Mouse (Mus musculus) neural tube, embryonic 11.5 days (tissue): ENCODE results near the gene R3hdm2. TPM values are rescaled to one million over a fixed set of nuclear protein-coding genes. Genes with fewer than 3 reads are reported as not detected.

Source experiments
- ATAC-seq: fragments of 200-750 bp; cut with Nextera tagmentation; 2 replicates; pipeline ENCODE4 v1.8.0; 2017; ENCODE audit warnings: moderate number of reproducible peaks, mild to moderate bottlenecking, moderate TSS enrichment, moderate library complexity; ENCODE audit not compliant: insufficient read depth, low FRiP score, low TSS enrichment
- DNase-seq: peaks from one replicate; pipeline ENCODE4 v3.0.0-alpha.2; 2015; ENCODE audit warnings: low spot score
- H3K27ac ChIP-seq: fragments of 300-500 bp; sonication (generic); 2 replicates; pipeline ENCODE4 v1.5.1; 2014; ENCODE audit warnings: low read depth, mild to moderate bottlenecking, low read length
- H3K27me3 ChIP-seq: fragments of 300-500 bp; sonication (generic); 2 replicates; pipeline ENCODE4 v1.6.1; 2014; ENCODE audit warnings: mild to moderate bottlenecking, low read length, mixed read lengths; ENCODE audit not compliant: control insufficient read depth, insufficient read depth
- H3K36me3 ChIP-seq: fragments of 300-500 bp; sonication (generic); 2 replicates; pipeline ENCODE4 v1.6.1; 2014; ENCODE audit warnings: mild to moderate bottlenecking, low read length, moderate library complexity, mixed read lengths; ENCODE audit not compliant: control insufficient read depth, insufficient read depth
- H3K4me1 ChIP-seq: fragments of 300-500 bp; sonication (generic); 2 replicates; pipeline ENCODE4 v1.6.1; 2014; ENCODE audit warnings: low read length, mixed read lengths; ENCODE audit not compliant: control insufficient read depth, insufficient read depth
- H3K4me2 ChIP-seq: fragments of 300-500 bp; sonication (generic); 2 replicates; pipeline ENCODE4 v1.6.1; 2014; ENCODE audit warnings: low read depth, mild to moderate bottlenecking, moderate library complexity
- H3K4me3 ChIP-seq: fragments of 300-500 bp; sonication (generic); 2 replicates; pipeline ENCODE4 v1.5.1; 2014; ENCODE audit warnings: low read depth, low read length
- H3K9ac ChIP-seq: fragments of 300-500 bp; sonication (generic); 2 replicates; pipeline ENCODE4 v1.6.1; 2014; ENCODE audit warnings: mild to moderate bottlenecking, low read length
- H3K9me3 ChIP-seq: fragments of 300-500 bp; sonication (generic); 2 replicates; pipeline ENCODE4 v1.6.1; 2016; ENCODE audit warnings: low read length; ENCODE audit not compliant: control insufficient read depth
- WGBS: fragments of 180-500 bp; shearing (Covaris S2); extraction: QIAGEN DNeasy Blood & Tissue Kit; methylation state at CpG from one replicate; pipeline ENCODE4 v1.1.7; 2014; 5-methylcytosine and 5-hydroxymethylcytosine counted together
- polyA plus RNA-seq: library from polyadenylated mRNA; unstranded; fragments of >200 nt; fragmentation: Nextera tagmentation; extraction: Ambion mirVana; gene quantifications from 2 replicates; pipeline ENCODE4 v1.2.1, GENCODE M21; 2014

The R3hdm2 gene
- polyA plus RNA-seq, 1 experiment from 2014 or later: 27.4 TPM

GRCm38 (mm10) chr10:127513501-127514091 lies 133.5 kb downstream of the R3hdm2 start:
- Histone ChIP-seq H3K4me2 (peak overlapping the region; percentile 39), H3K9ac (peak overlapping the region; percentile 9), H3K4me3 (no peak overlapping the region), H3K36me3 (no peaks in the 10 kb centered on the region; the same call in 1 of the 2 replicates), H3K27me3 (peaks cover 39% of the 10 kb centered on the region), H3K9me3 (no peaks in the 10 kb centered on the region), H3K4me1 (peaks cover 67% of the 10 kb centered on the region), H3K27ac (peak overlapping the region; percentile 2; the same call in 1 of the 2 replicates)
- DNase-seq (peak; percentile 56), ATAC-seq (0 out of 2 replicates have a peak, but pooled peaks have one; percentile 14)
- WGBS: under 1% methylated on average over 16 of the region's 16 CpGs

GRCm38 (mm10) chr10:127514111-127514698 lies 134.1 kb downstream of the R3hdm2 start:
- Histone ChIP-seq H3K4me3 (no peak overlapping the region), H3K4me1 (peaks cover 65% of the 10 kb centered on the region), H3K9me3 (no peaks in the 10 kb centered on the region), H3K27me3 (peaks cover 39% of the 10 kb centered on the region), H3K9ac (no peak overlapping the region; the same call in 1 of the 2 replicates), H3K4me2 (no peak overlapping the region; the same call in 1 of the 2 replicates), H3K27ac (no peak overlapping the region), H3K36me3 (no peaks in the 10 kb centered on the region; the same call in 1 of the 2 replicates)
- DNase-seq (no peak), ATAC-seq (no peak)
- 10% methylated on average over 13 of the region's 13 CpGs for WGBS

- Histone ChIP-seq H3K9ac (peak within 1 kb of the TSS; percentile 9), H3K9me3 (no peaks in the 10 kb centered on the region), H3K4me3 (no peak within 1 kb of the TSS), H3K36me3 (peaks cover 2% of the 10 kb centered on the region; the same call in 1 of the 2 replicates), H3K4me2 (peak within 1 kb of the TSS; percentile 15; the same call in 1 of the 2 replicates), H3K4me1 (peaks cover 60% of the 10 kb centered on the region), H3K27me3 (peaks cover 38% of the 10 kb centered on the region), H3K27ac (peak within 1 kb of the TSS; percentile 2; the same call in 1 of the 2 replicates)
- no peak for ATAC-seq
- 11% methylated on average over 6 of the region's 6 CpGs for WGBS
- DNase-seq: peak; percentile 14
Observed at GRCm38 (mm10) chr10:127514764-127515163, 134.6 kb downstream of the R3hdm2 start, which contains the start of gene Ndufa4l2. TSS of gene Ndufa4l2 (plus strand) at chr10:127514967.

GRCm38 (mm10) chr10:127515271-127515982 lies 135.3 kb downstream of the R3hdm2 start:
- Histone ChIP-seq H3K27me3 (peaks cover 36% of the 10 kb centered on the region), H3K4me2 (no peak overlapping the region)
- peak; percentile 34 for DNase-seq

GRCm38 (mm10) chr10:127515983-127516459 lies 135.9 kb downstream of the R3hdm2 start:
- H3K36me3 ChIP-seq: peaks cover 2% of the 10 kb centered on the region; the same call in 1 of the 2 replicates
- peak overlapping the region; percentile 26 for H3K4me2 ChIP-seq
- no peak overlapping the region for H3K27ac ChIP-seq
- H3K9ac ChIP-seq: peak overlapping the region; percentile 2; the same call in 1 of the 2 replicates
- peaks cover 49% of the 10 kb centered on the region for H3K4me1 ChIP-seq
- H3K27me3 ChIP-seq: peaks cover 30% of the 10 kb centered on the region
- DNase-seq (peak; percentile 14), ATAC-seq (no peak)
- no peak overlapping the region for H3K4me3 ChIP-seq
- 13% methylated on average over 8 of the region's 8 CpGs for WGBS
- no peaks in the 10 kb centered on the region for H3K9me3 ChIP-seq

More at GRCm38 (mm10) chr10:127515271-127515982, 135.3 kb downstream of the R3hdm2 start:
- no peak overlapping the region for H3K9ac ChIP-seq
- no peaks in the 10 kb centered on the region for H3K9me3 ChIP-seq
- 25% methylated on average over 9 of the region's 9 CpGs for WGBS
- peaks cover 2% of the 10 kb centered on the region; the same call in 1 of the 2 replicates for H3K36me3 ChIP-seq
- H3K4me1 ChIP-seq: peaks cover 53% of the 10 kb centered on the region
- no peak for ATAC-seq
- H3K27ac ChIP-seq: no peak overlapping the region
- H3K4me3 ChIP-seq: no peak overlapping the region

GRCm38 (mm10) chr10:127516576-127517260 lies 136.6 kb downstream of the R3hdm2 start:
- no peak for ATAC-seq
- Histone ChIP-seq H3K4me3 (no peak overlapping the region), H3K36me3 (peaks cover 2% of the 10 kb centered on the region; the same call in 1 of the 2 replicates), H3K4me2 (peak overlapping the region; percentile 26), H3K27ac (no peak overlapping the region), H3K4me1 (peaks cover 49% of the 10 kb centered on the region), H3K9me3 (no peaks in the 10 kb centered on the region), H3K27me3 (peaks cover 24% of the 10 kb centered on the region), H3K9ac (peak overlapping the region; percentile 2)
- DNase-seq: peak; percentile 67
- WGBS: 4% methylated on average over 30 of the region's 30 CpGs

- Histone ChIP-seq H3K27me3 (peaks cover 19% of the 10 kb centered on the region), H3K36me3 (peaks cover 2% of the 10 kb centered on the region; the same call in 1 of the 2 replicates), H3K4me2 (no peak overlapping the region), H3K9ac (no peak overlapping the region), H3K9me3 (no peaks in the 10 kb centered on the region), H3K4me3 (no peak overlapping the region), H3K4me1 (peaks cover 45% of the 10 kb centered on the region), H3K27ac (no peak overlapping the region)
- ATAC-seq: no peak
- 92% methylated on average over 22 of the region's 22 CpGs for WGBS
- DNase-seq: no peak
Observed at GRCm38 (mm10) chr10:127517941-127518340, 137.8 kb downstream of the R3hdm2 start.
